Mouse (Mus musculus): ENCODE measurements at regions not wholly inside any gene's neighbourhood (a gene's known extent, or its start where the extent isn't known, plus 50 kb on each side); places are given as distances from the start of the nearest gene placed in this dataset.

DNA sequence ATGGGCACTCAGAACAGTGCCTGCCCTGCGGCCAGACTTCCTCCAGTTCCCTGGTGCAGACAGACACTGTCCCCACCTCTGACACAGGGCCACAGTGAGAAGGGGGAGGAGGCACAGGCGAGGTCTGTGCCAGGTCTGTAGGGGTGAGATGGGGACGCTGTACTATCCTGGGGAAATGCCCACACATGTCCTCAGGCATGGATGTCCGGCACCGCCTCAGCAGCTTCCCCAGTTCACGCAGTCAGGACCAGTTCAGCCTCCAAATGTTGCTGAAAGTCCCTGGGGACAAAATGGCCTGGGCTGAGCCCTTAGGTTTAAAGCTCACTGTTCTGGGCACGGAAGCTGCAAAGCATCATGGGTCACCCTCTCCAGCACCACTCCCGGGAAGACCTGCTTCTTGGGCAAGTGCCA is 78.4 kb upstream of the Ptpn1 start:
- TF ChIP-seq POLR2A (IDR thresholded peaks at IDR 0.05; ENCODE audit: extremely low read depth, insufficient read depth, low read length) (no peak), CTCF (IDR thresholded peaks at IDR 0.05; ENCODE audit: extremely low read depth, insufficient read depth, low read length) (no peak)
